Mouse (Mus musculus) frontal cortex, adult 2 months (tissue): ENCODE measurements around the gene Pafah1b3. TPM values are rescaled to one million over a fixed set of nuclear protein-coding genes. Genes with fewer than 3 reads are reported as not detected.
"Not testable (repeated sequence)": the region's sequence is repeated elsewhere in the genome, so short reads cannot be mapped to it uniquely, and the experiment has no call there.

Experiments used
- DNase-seq, 2 experiments: peaks; one replicate each; pipeline ENCODE4 v3.0.0; 2022; ENCODE audit warnings: low spot score in 1 of 2; ENCODE audit errors: extremely low spot score in 1 of 2
- polyA plus RNA-seq: library from polyadenylated mRNA; depleted of rRNA; stranded (reverse); fragments of >200 nt; gene quantifications from 2 replicates; pipeline ENCODE4 v1.2.3, GENCODE M21; 2012; rRNA removed

Gene Pafah1b3
- 33.5 and 43.0 TPM in 2 replicates for polyA plus RNA-seq

- DNase-seq, result peak; percentile 84 to 93
Measured at GRCm38 (mm10) chr7:25297454-25298325, at the start of gene Pafah1b3. Gene Pafah1b3, minus strand, starts transcription at chr7:25297986.

DNA sequence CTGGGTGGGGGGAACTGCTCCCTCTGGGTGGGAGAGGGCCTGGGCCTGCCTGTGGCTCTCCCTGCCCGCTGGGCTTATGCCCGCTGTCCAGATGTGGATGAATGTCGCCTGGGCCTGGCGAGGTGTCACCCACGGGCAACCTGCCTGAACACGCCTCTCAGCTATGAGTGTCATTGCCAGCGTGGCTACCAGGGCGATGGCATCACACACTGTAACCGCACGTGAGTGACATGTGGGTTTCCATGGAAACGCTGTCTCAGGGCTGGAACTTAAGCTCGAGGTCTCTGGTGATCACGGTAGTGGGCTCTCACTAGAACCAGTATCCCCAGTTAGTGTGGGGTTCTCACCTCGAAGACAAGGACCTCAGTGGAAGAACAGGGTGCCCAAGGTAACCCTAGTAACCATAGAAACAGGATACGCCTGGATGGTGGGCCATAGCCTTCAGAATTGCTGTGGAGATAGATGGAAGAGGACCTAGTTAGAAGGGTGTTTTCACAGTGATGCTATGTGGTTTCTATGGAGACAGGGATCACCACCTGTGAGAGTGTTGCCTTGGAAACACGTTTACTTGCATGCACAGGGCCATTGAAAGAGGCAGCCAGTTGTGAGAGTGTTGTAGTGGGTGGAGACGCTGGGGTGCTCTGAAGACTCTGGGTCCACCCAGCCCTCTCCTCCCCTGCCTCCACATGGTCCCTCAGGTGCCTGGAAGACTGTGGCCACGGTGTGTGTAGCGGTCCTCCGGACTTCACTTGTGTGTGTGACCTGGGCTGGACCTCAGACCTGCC lies 43.4 kb upstream of the Pafah1b3 start:
- DNase-seq, result peak; percentile 41 to 62

- DNase-seq, result no peak
Measured at GRCm38 (mm10) chr7:25339329-25339728, 41.5 kb upstream of the Pafah1b3 start.

DNA sequence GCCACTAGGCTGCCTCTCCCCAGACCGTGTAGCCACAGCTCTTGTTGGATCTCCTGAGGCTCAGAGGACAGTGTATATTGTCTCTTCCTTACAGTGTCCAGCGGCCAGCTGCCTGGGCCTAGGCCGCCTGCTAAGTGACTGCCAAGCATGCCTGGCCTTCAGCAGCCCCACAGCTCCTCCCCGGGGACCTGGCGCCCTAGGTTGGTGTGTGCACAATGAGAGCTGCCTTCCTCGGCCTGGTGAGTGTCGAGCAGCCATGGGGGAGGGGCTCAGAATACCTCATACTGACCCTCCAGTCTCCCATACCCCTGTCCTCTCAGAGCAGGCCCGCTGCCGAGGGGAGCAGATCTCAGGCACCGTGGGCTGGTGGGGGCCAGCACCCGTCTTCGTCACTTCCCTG lies 36.7 kb upstream of the Pafah1b3 start:
- DNase-seq, result no peak

DNA sequence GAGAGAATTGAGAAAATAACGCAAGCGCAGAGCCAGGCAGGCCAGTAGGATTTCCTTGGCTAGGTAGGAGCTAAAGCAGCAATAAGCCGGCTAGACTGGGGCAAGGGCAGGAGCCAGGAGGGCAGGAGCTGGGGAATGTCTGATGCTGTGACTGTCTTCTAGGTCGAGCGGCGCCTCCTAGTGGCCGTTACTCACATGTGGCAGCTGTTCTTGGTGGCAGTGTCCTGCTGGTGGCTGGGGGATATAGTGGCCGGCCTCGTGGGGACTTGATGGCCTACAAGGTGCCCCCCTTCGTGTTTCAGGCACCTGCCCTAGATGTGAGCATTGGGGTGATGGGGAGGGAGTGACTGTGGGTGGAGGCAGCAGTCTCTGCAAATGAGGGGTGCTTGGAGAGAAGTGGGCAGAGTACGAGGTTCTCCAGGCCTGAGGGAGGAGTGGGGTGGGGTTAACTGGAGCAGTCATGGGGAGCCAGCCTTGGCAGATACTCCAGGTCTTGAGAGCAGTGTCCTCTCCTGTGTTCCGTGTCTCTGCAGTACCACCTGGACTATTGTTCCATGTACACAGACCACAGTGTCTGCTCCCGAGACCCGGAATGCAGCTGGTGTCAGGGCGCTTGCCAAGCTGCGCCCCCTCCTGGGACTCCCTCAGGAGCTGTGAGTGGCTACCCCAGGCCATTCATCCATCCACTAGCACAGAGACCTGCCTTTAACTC lies 36.0 kb upstream of the Pafah1b3 start:
- peak in 1 of 2 experiments; percentile 73 for DNase-seq

- DNase-seq, result no peak
Measured at GRCm38 (mm10) chr7:25326233-25326632, 28.4 kb upstream of the Pafah1b3 start.

DNA sequence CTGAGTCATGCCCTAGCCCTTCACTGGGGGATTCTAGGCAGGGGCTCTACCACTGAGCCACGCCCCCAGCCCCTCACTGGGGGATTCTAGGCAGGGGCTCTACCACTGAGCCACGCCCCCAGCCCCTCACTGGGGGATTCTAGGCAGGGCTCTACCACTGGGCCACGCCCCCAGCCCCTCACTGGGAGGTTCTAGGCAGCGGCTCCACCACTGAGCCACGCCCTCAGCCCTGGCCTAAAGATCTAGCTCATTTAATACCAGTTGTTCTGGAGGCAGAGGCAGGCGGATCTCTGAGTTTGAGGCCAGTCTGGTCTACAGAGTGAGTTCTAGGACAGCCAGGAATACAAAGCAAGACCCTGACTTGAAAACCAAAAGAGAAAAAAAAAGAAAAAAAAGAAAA lies 27.6 kb upstream of the Pafah1b3 start:
- DNase-seq, result not testable (repeated sequence)

GRCm38 (mm10) chr7:25323219-25323618 lies 25.4 kb upstream of the Pafah1b3 start:
- DNase-seq, result no peak

- DNase-seq, result no peak
Measured at GRCm38 (mm10) chr7:25322058-25322484, 24.3 kb upstream of the Pafah1b3 start.

DNA sequence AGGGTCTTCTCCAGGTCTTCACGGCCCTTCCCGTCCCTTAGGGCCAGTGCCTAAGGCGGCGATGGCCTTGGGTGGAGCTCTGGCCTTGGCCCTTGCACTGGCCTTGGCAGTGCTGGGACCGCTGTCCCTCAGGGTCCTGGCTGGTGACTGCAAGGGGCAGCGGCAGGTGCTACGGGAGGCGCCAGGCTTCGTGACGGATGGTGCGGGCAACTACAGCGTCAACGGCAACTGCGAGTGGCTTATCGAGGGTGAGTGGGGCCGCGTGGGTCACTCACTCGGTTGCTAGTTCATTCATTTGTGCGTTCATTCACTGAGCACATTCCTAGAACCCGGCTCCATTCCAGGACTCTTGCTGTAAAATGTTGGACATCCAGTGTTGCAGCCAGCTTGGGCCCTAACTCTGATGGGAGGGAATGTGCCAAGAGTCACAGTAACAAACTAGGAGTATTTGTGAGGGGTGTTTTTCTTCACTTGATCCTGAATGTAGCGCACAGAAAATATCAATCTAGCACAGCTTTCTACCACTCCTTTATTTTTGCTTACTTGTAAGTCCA lies 19.7 kb upstream of the Pafah1b3 start:
- no peak for DNase-seq

- DNase-seq, result peak; percentile 97 to 100
Measured at GRCm38 (mm10) chr7:25316532-25317445, 19.0 kb upstream of the Pafah1b3 start, which contains the start of gene Megf8. Gene Megf8, plus strand, starts transcription at chr7:25317164.

- DNase-seq, result peak in 1 of 2 experiments; percentile 13
Measured at GRCm38 (mm10) chr7:25315306-25316041, 17.7 kb upstream of the Pafah1b3 start.

GRCm38 (mm10) chr7:25314606-25315305 lies 17.0 kb upstream of the Pafah1b3 start:
- DNase-seq, result no peak

- no peak for DNase-seq
Measured at GRCm38 (mm10) chr7:25313325-25313724, 15.5 kb upstream of the Pafah1b3 start.

DNA sequence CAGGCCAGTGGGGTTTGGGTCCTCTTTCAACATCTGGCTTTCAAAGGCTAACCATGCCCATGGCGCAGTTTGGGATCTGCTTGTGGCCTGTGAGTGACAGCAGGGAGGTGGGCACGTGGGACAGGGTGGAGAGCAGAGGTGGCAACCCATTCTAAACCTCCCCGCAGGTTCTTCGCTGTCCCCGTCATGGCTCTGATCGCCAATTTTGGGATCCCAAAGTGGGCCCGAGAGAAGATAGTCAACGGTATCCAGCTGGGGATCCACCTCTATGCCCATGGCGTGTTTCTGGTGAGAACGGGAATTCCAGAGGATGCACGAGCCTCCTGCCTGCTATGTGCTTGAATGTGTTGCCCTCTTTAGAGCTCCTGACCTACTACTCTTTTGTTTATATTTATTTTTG lies 13.4 kb upstream of the Pafah1b3 start:
- no peak for DNase-seq

DNA sequence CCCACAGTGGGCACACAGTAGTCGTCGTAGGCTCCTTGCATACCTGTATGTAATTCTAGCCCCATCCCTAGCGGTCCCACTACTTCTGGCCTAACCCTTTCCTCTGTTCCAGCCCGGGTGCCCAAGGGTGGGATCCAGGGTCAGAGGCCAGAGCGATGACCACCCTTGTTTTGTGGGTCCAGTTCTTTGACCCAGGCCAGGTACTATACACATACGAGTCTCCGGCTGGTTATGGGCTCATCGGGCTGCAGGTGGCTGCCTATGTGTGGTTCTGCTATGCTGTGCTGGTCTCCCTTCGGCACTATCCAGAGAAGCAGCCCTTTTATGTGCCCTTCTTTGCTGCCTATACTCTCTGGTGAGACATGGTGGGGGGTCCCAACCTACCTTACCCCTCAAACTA lies 11.6 kb upstream of the Pafah1b3 start:
- DNase-seq, result no peak

GRCm38 (mm10) chr7:25308702-25309318 lies 11.0 kb upstream of the Pafah1b3 start:
- no peak for DNase-seq

DNA sequence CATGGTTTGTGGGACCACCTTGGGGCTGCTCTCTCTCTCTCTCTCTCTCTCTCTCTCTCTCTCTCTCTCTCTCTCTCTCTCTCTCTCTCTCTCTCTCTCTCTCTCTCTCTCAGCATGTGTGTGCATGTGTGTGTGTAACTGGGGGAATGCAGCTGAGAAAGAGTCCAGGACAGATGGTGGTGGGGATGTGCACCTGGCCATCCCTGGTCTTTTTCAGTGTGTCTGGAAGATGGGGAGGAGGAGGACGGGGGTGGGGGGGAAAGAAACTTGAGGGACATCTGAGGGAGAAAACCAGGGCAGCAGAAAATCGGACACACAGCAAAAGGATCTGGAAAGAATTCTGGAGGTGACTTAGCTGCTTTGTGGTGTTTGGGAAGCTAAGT lies 8.8 kb upstream of the Pafah1b3 start:
- no peak for DNase-seq
